Mouse (Mus musculus) spleen, postnatal 36 days (tissue): ENCODE measurements around the gene Nefh.

Experiments
- DNase-seq, 2 experiments: peaks; one replicate each; pipeline ENCODE4 v3.0.0; 2022; ENCODE audit warnings: low spot score in 2 of 2, mixed read lengths in 1 of 2

The Nefh gene

DNA sequence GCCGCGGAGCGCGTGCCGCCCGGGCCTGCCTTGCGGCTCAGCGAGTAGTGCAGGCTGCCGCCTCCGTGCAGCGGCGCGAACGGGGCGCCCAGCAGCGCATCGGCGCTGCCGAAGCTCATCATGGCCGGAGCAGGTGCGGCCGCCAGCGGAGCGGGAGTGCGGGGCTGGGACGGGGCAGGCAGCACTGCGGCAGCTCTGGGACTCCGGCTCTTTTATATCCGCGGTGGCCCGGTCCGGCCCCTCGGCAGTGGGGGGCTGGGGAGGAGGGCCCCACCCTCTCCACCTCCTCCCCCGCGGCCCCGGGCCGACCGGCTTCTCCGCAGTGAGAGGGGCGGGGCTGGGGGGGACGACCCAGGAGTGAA lies at the start of gene Nefh:
Nefh (minus strand) TSS at position 252 of the 362 bp plus-strand sequence.
- no peak for DNase-seq

DNA sequence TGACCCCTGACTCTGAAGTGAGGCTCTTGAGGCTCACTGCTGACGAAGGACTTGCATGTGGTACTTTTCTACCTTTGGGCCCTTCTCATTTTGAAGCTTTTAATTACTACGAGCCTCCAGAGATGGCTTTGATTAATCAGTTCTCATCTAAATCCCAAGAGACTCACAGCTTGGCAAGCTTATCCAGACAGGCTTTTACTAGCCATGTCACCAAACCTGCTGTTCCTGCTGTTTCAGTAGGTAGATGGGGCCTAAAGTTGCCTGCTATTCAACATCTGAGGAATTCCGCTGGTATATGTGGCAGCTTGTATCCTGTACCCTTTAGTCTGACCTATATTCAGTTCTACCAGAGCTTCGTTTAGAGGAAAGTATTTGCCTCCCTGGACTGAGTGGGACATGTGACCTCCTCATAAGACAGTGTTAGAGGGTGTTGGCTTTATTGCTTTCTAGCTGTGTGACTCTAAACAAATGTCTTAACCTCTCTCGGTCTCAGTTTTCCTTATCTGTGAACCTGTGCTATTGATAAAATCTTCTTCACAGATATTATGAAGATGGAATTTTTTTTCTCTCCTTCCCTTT lies 48.8 kb upstream of the Nefh start:
- DNase-seq, result no peak

- no peak for DNase-seq
Observed at GRCm38 (mm10) chr11:4995676-4996075, 47.8 kb upstream of the Nefh start.

GRCm38 (mm10) chr11:4992471-4992870 lies 44.6 kb upstream of the Nefh start:
- DNase-seq, result no peak

DNA sequence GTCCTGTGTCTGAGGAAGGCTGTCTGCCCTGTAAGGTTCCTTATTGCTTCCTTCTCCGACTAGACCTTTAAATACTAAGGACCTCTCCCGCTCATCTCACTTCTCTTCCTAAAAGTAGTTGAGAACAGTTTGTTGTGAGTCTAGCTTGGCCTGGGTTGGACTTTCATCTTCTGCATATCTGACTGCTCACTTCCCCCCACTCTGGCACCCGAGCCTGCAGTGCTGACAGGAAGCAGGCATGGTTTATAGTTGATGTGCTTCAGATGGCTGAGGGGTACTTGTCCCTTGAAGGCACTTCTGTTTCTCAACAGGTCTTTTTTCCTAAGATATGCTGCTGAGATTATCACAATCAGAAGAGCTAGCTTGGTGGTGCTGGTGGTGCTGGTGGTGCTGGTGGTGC lies 41.3 kb upstream of the Nefh start:
- peak; percentile 80 to 81 for DNase-seq

DNA sequence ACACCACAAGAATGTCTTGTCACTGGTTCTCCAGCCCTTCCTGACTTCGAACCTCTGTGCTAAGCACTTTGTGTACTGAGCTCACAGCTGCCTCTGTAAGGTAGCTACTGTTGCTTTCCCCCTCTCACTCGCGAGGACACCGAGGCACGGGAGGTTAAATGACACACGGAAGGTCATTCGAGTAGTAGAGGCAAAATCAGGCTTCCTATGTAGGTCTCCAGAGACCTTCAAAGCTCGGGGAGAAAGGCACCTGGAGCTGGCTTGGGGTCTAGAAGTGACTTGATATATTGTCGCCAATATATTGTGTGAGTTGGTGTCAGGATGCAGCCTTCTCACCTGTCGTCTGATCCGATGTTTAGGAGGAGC lies 39.6 kb upstream of the Nefh start:
- no peak for DNase-seq

GRCm38 (mm10) chr11:4986695-4987486 lies 39.0 kb upstream of the Nefh start, which contains the start of gene Ap1b1:
TSS of gene Ap1b1 (plus strand) at chr11:4986824.
- DNase-seq, result peak; percentile 94 to 95

DNA sequence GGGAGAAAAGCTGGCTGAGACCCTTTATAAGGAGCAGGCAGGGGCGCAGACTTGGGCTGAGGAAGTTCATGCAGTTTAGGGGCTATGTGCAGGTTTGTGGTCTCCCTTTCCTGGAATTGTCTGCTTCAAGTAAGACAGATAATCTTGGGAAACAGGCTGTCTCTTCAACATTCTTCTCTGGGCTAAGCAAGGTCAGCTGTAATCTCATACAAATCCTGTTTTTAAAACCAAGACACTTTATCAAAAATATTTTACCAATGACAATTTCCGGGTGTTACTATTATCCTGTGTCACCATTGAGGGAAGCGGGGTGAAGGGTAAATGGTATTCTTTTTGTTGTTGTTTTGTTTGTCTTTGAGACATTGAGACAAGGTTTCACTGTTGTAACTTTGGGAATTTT lies 36.9 kb upstream of the Nefh start:
- DNase-seq, result no peak

DNA sequence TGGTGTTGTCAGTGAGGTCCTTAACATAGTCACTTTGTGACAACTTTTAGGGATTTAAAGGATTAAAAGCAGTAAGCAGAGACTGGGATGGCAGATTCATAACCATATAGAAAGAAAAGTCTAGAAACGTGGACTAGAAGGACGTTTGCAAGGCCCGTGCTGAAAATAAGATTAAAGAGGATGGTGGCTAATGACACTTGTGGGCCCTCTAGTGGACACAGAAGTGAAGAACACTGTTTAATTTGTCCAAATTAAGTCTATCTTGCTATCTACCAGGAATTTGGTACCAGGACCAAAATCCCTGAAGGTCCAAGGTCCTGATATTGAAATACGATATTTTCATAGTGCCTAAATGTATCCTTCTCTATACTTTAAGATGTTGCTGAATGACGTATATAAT lies 36.4 kb upstream of the Nefh start:
- peak in 1 of 2 experiments; percentile 46 for DNase-seq

DNA sequence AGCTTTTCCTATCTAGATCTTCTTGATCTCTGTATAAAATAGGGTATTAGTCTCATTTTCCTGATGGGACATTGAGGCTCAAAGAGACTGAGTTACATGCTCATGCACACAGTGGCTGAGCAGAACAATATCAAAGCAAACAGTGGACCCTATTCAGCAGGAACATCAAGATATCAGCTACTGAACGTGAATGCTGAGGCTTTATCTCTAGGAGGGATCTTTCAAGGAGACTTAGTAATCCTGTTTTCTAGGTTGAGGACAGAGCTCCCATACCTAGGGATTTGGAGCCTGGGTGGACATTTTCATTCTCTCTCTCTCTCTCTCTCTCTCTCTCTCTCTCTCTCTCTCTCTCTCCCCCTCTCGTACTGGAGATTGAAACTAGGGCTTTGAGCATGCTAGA lies 35.7 kb upstream of the Nefh start:
- DNase-seq, result no peak

DNA sequence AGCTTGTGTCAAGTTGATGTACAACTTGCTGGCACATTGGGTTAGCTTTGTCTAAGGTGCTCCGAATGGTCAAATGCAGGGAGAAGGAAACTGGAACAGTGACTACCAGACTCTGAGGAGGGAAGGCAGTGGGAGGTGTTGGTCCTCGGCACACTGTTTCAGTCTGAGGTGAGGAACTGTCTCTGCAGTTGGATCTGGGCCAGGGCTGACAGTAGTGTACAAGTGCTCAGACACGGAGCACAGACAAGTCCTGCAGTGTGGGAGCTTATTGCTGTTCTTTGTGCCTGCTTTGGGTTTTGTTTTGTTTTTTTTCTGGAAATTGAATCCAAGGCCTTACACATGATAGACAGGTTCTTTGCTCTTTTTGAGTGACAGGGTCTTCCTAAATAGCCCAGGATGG lies 35.1 kb upstream of the Nefh start:
- no peak for DNase-seq

DNA sequence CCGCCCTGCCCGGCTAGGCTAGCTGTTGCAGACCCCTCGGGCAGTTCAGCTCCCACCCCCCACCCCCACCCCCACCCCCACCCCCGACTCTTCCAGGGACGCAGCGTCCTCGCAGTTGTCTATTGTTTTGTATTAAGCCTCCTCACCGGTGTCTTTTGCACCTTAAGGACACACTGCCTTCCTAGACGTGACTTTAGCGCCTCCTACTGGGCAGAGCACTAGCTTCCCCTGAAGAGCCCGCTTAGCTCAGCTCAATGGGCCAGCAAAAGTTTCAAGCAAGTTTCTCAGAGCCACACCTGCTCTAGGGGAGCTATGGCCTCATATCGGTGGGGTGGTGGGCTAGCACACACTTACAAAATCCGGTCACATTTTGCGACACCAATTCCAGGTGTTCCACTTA lies 27.8 kb upstream of the Nefh start:
- peak; percentile 64 to 67 for DNase-seq

GRCm38 (mm10) chr11:4974376-4975122 lies 26.7 kb upstream of the Nefh start:
- DNase-seq, result no peak

DNA sequence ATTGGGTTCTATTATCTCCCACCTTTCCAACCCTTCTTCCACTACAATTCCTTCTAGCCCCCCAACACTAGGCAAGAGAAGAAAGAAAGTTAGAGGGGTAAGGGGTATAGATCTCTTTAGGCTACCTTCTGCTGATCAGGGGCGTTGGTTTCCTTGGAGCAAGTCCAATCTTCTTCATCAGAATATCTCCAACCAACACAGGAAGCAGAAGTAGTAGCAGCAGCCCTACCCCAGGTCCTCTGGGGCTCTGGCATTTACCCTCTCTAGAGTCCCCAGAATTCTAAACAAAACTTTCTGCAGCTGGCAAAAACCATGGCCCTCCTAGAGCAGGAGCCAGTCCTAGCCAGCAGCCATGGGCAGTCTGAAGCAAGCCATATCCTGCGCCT lies 26.0 kb upstream of the Nefh start:
- no peak for DNase-seq

DNA sequence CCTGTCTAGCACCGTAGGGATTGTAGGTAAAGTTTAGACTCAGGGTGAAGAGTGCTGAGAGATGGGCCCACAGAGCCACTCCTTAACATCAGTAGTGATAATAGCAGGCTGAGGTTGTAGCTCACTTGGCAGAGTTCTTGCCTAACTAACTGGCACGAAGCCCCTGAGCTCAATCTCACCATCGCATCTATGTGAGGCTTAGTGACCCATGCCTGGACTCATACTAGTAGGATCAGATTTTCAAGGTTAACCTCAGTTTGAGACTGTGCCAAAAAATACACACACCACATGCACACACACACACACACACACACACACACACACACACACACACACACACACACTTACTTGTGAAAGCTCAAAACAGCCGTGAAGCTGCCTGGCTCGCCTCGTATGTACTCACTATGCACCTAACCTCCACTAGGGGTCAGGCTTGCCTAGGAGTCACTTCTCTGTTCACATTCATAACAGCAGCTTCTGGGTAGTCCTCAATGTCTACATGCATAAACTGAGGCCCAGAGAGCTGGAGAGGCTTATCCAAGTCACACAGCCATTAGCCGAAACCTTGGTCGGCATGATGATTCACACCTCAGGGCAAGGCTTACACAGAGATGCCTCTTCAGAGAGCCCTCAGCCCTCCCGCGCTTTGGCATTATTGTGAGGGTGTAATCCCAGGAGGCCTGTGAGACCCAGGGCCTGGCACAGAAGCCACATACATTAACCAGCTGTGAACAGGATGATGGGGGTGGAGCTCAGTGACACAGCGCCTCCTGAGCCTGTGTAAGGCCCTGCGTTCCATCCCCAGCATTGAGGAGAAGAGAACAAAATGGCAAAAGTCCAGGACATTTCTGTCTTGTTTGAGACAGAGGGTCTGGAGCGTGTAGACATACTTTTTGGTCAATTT lies 25.4 kb upstream of the Nefh start:
- peak; percentile 63 to 68 for DNase-seq

GRCm38 (mm10) chr11:4968376-4968775 lies 20.5 kb upstream of the Nefh start:
- no peak for DNase-seq

DNA sequence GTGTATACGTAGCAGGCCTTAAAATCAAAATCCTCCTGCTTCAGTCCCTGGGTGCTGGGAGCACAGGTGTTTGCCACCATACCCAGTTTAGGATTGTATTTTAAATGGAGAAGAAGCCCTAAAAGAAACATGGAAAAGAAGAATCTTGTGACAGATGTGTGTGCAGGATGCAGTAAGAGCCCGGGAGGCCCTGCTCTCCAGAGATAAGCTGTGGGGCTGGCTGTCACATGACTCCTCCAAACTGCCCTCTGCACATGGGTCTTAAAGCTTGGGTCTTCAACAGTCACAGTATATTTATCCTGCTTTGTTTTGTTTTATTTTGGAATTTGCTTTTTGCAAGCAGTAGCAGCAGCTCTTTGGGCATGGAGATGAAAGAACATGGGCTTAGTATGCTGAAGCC lies 19.7 kb upstream of the Nefh start:
- peak in 1 of 2 experiments; percentile 26 for DNase-seq

GRCm38 (mm10) chr11:4966888-4967287 lies 19.0 kb upstream of the Nefh start:
- no peak for DNase-seq

- no peak for DNase-seq
Observed at GRCm38 (mm10) chr11:4966325-4966724, 18.5 kb upstream of the Nefh start.

DNA sequence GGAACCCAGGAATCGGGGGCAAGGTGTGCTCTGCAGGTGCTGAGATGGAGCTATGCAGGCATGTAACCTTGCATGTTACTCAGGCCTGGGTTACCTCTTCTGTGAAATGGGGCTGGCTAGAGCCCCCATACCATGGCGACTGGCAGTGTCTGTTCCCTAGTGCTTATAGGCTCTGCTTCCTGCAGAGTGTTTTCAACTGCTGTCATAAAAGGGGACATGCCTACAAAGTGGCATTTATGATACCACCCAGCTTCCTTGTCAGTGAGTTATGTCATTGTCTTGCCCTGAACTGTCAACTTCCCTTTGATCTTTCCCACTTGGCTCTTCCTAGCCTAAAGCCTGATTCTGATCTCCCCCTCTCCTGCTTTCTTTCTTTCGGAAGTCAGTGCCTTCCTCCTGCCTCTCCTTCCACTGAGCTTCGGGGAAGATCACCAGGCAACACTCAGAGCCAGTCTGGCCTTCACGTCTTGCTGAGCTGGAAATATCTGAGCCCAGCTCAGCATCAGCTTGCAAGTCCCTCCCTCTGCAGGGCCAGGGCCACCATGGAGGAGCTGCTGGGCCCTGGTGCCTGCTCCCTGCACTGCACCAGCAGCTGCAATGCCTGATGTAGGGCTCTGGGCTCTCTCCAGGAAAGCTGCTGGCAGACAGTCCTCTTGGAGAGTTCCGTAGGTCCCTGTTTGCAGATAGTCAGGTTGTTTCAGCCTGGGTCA lies 15.4 kb upstream of the Nefh start:
- DNase-seq, result no peak

- DNase-seq, result no peak
Observed at GRCm38 (mm10) chr11:4953918-4954317, 6.1 kb upstream of the Nefh start.
